In genomic region chr4:142589084-142589741, GRCm38 (mm10) we compare ENCODE assay signal across 17 mouse cellular contexts.
DNase-seq lines count a peak whose midpoint lies in the region; ATAC-seq and TF ChIP-seq lines count a peak whose summit lies in the region.
"Had no signal": no experiment of that assay in that cellular context is flagged by ENCODE, and none has a peak within 500 bp of the region (broad histone marks: within the 10 kb centered on the region; RNA-seq: fewer than 3 reads in every experiment).

No protein-coding gene starts in this region.

- no peak for DNase-seq in forebrain, postnatal 0 days
- DNase-seq in embryonic facial prominence, embryonic 14.5 days (ENCODE audit: low spot score) = no peak
- DNase-seq in kidney, adult 2 months = peak; percentile 38
- no peak for DNase-seq in right cerebral cortex, postnatal 36 days (ENCODE audit: low spot score in 2 of 2)
- DNase-seq: B cell, adult 2 months; cerebellum, adult 9-11 months; gastrocnemius, adult 2 months had no signal

- H3K9ac ChIP-seq in forebrain, postnatal 0 days = no peak overlapping the region
- no peak overlapping the region for H3K9ac ChIP-seq in forebrain, embryonic 12.5 days
- H3K9ac ChIP-seq in embryonic facial prominence, embryonic 14.5 days (ENCODE audit: low read depth, low read length) = no peak overlapping the region
- no peak overlapping the region for H3K9ac ChIP-seq in limb, embryonic 12.5 days (replicated peaks)
- H3K9ac ChIP-seq in intestine, postnatal 0 days (ENCODE audit: low read depth, low read length) = no peak overlapping the region
- H3K9ac ChIP-seq: embryonic facial prominence, embryonic 15.5 days; intestine, embryonic 15.5 days had no signal

- H3K9me3 ChIP-seq in forebrain, postnatal 0 days (ENCODE audit: low read length) = no peaks in the 10 kb centered on the region
- H3K9me3 ChIP-seq in forebrain, embryonic 12.5 days = no peaks in the 10 kb centered on the region
- H3K9me3 ChIP-seq in embryonic facial prominence, embryonic 14.5 days (ENCODE audit: control insufficient read depth, low read length) = no peaks in the 10 kb centered on the region
- H3K9me3 ChIP-seq in limb, embryonic 12.5 days = no peaks in the 10 kb centered on the region
- H3K9me3 ChIP-seq in intestine, postnatal 0 days (ENCODE audit: control insufficient read depth) = no peaks in the 10 kb centered on the region
- H3K9me3 ChIP-seq: embryonic facial prominence, embryonic 15.5 days; heart, embryonic 10.5 days; intestine, embryonic 15.5 days had no signal

- ATAC-seq in forebrain, postnatal 0 days = no peak
- no peak for ATAC-seq in forebrain, embryonic 12.5 days (ENCODE audit: low FRiP score)
- ATAC-seq in embryonic facial prominence, embryonic 14.5 days (ENCODE audit: low read depth) = no peak
- no peak for ATAC-seq in limb, embryonic 12.5 days (ENCODE audit: insufficient number of reproducible peaks, insufficient read depth, low FRiP score, low TSS enrichment, low read depth)
- ATAC-seq in frontal cortex, adult (ENCODE audit: low TSS enrichment) = no peak
- no peak for ATAC-seq in intestine, postnatal 0 days
- ATAC-seq: intestine, embryonic 15.5 days had no signal

- TF ChIP-seq CTCF in forebrain, postnatal 0 days (IDR thresholded peaks at IDR 0.05; ENCODE audit: low read depth) = no peak
- no peak for TF ChIP-seq CTCF in kidney, adult 2 months (conservative IDR thresholded peaks at IDR 0.05; ENCODE audit: insufficient read depth, insufficient read length, low read depth, low read length)
- TF ChIP-seq CTCF in intestine, postnatal 0 days (IDR thresholded peaks at IDR 0.05; ENCODE audit: low read depth) = no peak

- 74% methylated on average over 7 of the region's 7 CpGs for WGBS in forebrain, postnatal 0 days
- WGBS in forebrain, embryonic 12.5 days = 64% methylated on average over 7 of the region's 7 CpGs
- WGBS in embryonic facial prominence, embryonic 14.5 days = 57% methylated on average over 7 of the region's 7 CpGs
- 41% methylated on average over 7 of the region's 7 CpGs for WGBS in kidney, adult 2 months
- 42% methylated on average over 7 of the region's 7 CpGs for WGBS in limb, embryonic 12.5 days
- WGBS in intestine, postnatal 0 days = 59% methylated on average over 7 of the region's 7 CpGs

- TF ChIP-seq POLR2A in kidney, adult 2 months (IDR thresholded peaks at IDR 0.05; ENCODE audit: low read depth, low read length) = no peak

- H3K27me3 ChIP-seq in forebrain, postnatal 0 days (ENCODE audit: insufficient read depth, low read length) = no peaks in the 10 kb centered on the region
- peaks cover 11% of the 10 kb centered on the region for H3K27me3 ChIP-seq in forebrain, embryonic 12.5 days
- H3K27me3 ChIP-seq in embryonic facial prominence, embryonic 14.5 days (replicated peaks; ENCODE audit: control insufficient read depth, insufficient read depth, low read length) = no peaks in the 10 kb centered on the region
- H3K27me3 ChIP-seq in kidney, adult 2 months (replicated peaks; ENCODE audit: control insufficient read depth, insufficient read depth, low read length) = no peaks in the 10 kb centered on the region
- no peaks in the 10 kb centered on the region for H3K27me3 ChIP-seq in limb, embryonic 12.5 days
- no peaks in the 10 kb centered on the region for H3K27me3 ChIP-seq in intestine, postnatal 0 days (replicated peaks; ENCODE audit: control insufficient read depth, insufficient read depth, low read length)
- H3K27me3 ChIP-seq: embryonic facial prominence, embryonic 15.5 days; intestine, embryonic 15.5 days had no signal

- no peak overlapping the region for H3K4me3 ChIP-seq in forebrain, postnatal 0 days (ENCODE audit: low read depth, low read length)
- no peak overlapping the region for H3K4me3 ChIP-seq in forebrain, embryonic 12.5 days (replicated peaks)
- no peak overlapping the region for H3K4me3 ChIP-seq in embryonic facial prominence, embryonic 14.5 days (ENCODE audit: low read depth, low read length)
- H3K4me3 ChIP-seq in kidney, adult 2 months (ENCODE audit: insufficient read depth, low read depth, low read length) = no peak overlapping the region
- no peak overlapping the region for H3K4me3 ChIP-seq in limb, embryonic 12.5 days (replicated peaks)
- no peak overlapping the region for H3K4me3 ChIP-seq in intestine, postnatal 0 days (ENCODE audit: low read depth, low read length)
- H3K4me3 ChIP-seq: gastrocnemius, adult 2 months; heart, embryonic 10.5 days; intestine, embryonic 15.5 days had no signal

- no peaks in the 10 kb centered on the region for H3K36me3 ChIP-seq in forebrain, postnatal 0 days (ENCODE audit: insufficient read depth)
- no peaks in the 10 kb centered on the region for H3K36me3 ChIP-seq in forebrain, embryonic 12.5 days (replicated peaks)
- H3K36me3 ChIP-seq in embryonic facial prominence, embryonic 14.5 days (ENCODE audit: control insufficient read depth, insufficient read depth, low read length) = no peaks in the 10 kb centered on the region
- no peaks in the 10 kb centered on the region for H3K36me3 ChIP-seq in kidney, adult 2 months (ENCODE audit: control insufficient read depth, insufficient read depth, low read length)
- H3K36me3 ChIP-seq in limb, embryonic 12.5 days = no peaks in the 10 kb centered on the region
- H3K36me3 ChIP-seq in intestine, postnatal 0 days (ENCODE audit: control insufficient read depth, insufficient read depth) = no peaks in the 10 kb centered on the region
- H3K36me3 ChIP-seq: embryonic facial prominence, embryonic 15.5 days; G1E; heart, embryonic 10.5 days; intestine, embryonic 15.5 days had no signal

- H3K27ac ChIP-seq in forebrain, postnatal 0 days (ENCODE audit: low read depth, low read length) = 0 out of 2 replicates have a peak overlapping the region, but pooled peaks have one; percentile 72
- no peak overlapping the region for H3K27ac ChIP-seq in forebrain, embryonic 12.5 days
- no peak overlapping the region for H3K27ac ChIP-seq in embryonic facial prominence, embryonic 14.5 days (replicated peaks; ENCODE audit: low read depth, low read length)
- H3K27ac ChIP-seq in kidney, adult 2 months (ENCODE audit: insufficient read depth, low read depth, low read length) = no peak overlapping the region
- H3K27ac ChIP-seq in limb, embryonic 12.5 days = no peak overlapping the region
- H3K27ac ChIP-seq in intestine, postnatal 0 days (ENCODE audit: low read depth, low read length) = no peak overlapping the region
- H3K27ac ChIP-seq: embryonic facial prominence, embryonic 15.5 days; gastrocnemius, adult 2 months; heart, embryonic 10.5 days; intestine, embryonic 15.5 days; stomach, postnatal 0 days had no signal

- no peak overlapping the region for H3K4me2 ChIP-seq in forebrain, postnatal 0 days (ENCODE audit: low read depth)
- H3K4me2 ChIP-seq in forebrain, embryonic 12.5 days = no peak overlapping the region
- peak overlapping the region; percentile 45; the same call in 1 of the 2 replicates for H3K4me2 ChIP-seq in embryonic facial prominence, embryonic 14.5 days (ENCODE audit: low read depth, low read length)
- H3K4me2 ChIP-seq in limb, embryonic 12.5 days = peak overlapping the region; percentile 31; the same call in 1 of the 2 replicates
- H3K4me2 ChIP-seq in intestine, postnatal 0 days (replicated peaks; ENCODE audit: low read depth) = no peak overlapping the region
- H3K4me2 ChIP-seq: intestine, embryonic 15.5 days; liver, embryonic 11.5 days had no signal

- H3K4me1 ChIP-seq in forebrain, postnatal 0 days (ENCODE audit: insufficient read depth) = peaks cover 10% of the 10 kb centered on the region; the same call in 1 of the 2 replicates
- peaks cover 19% of the 10 kb centered on the region for H3K4me1 ChIP-seq in forebrain, embryonic 12.5 days
- peaks cover 13% of the 10 kb centered on the region for H3K4me1 ChIP-seq in embryonic facial prominence, embryonic 14.5 days (ENCODE audit: control insufficient read depth, insufficient read depth, low read length)
- H3K4me1 ChIP-seq in kidney, adult 2 months (ENCODE audit: control insufficient read depth, insufficient read depth, low read length) = no peaks in the 10 kb centered on the region
- H3K4me1 ChIP-seq in limb, embryonic 12.5 days (replicated peaks) = peaks cover 14% of the 10 kb centered on the region
- H3K4me1 ChIP-seq in intestine, postnatal 0 days (replicated peaks; ENCODE audit: control insufficient read depth, insufficient read depth, low read length) = no peaks in the 10 kb centered on the region
- H3K4me1 ChIP-seq: intestine, embryonic 15.5 days had no signal

Comparison
In these comparisons a context has a peak if more than half of its experiments do, and no peak if none do; other contexts are left out.
1. H3K4me2 ChIP-seq: peak in embryonic facial prominence, embryonic 14.5 days (single experiment) and limb, embryonic 12.5 days (single experiment); none in forebrain, postnatal 0 days (single experiment), forebrain, embryonic 12.5 days (single experiment) and intestine, postnatal 0 days (single experiment).